Mouse (Mus musculus): Measurements from ENCODE around the gene Fsd2. TPM values are rescaled to one million over a fixed set of nuclear protein-coding genes. Genes with fewer than 3 reads are reported as not detected.

Fsd2 gene
- total and polyA plus RNA-seq, 3 experiments = 0.03 TPM; not detected in 2

DNA sequence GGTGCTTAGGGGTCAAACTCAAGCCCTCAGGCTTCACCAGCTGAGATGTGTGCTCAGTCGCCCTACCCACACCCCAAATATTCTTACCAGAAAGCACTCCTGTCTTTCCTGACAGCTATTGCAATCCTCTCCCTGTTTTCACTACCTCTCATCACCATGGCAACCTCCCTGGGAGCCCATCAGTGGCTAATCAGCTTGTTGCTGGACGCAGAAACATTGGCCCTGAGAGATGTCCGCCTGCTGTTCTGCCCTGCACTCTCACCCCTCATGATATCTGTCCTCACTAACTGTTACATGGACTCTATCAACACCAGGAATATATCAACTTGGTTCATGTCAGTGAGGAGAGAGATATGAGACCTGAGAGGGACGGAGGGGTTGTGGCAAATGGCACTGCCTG is 13.2 kb downstream of the Fsd2 start:
- H3K4me3 ChIP-seq (ENCODE audit: control insufficient read depth in 1 of 2, insufficient read depth in 1 of 2, low read depth in 2 of 2, low read length in 2 of 2) = no peak overlapping the region
- no peak for DNase-seq (ENCODE audit: low read depth, low spot score)
- H3K79me2 ChIP-seq (ENCODE audit: control insufficient read depth, insufficient read depth, low read length, poor library complexity) = no peaks in the 10 kb centered on the region
- H3K36me3 ChIP-seq (ENCODE audit: control insufficient read depth in 1 of 2, insufficient read depth in 2 of 2, low read length in 2 of 2) = no peaks in the 10 kb centered on the region
- H3K9me3 ChIP-seq (replicated peaks; ENCODE audit: insufficient read depth, low read length) = no peaks in the 10 kb centered on the region
- no peak overlapping the region for H3K9ac ChIP-seq (ENCODE audit: control insufficient read depth, low read depth, low read length, poor library complexity, severe bottlenecking)
- TF ChIP-seq POLR2A (IDR thresholded peaks at IDR 0.05; ENCODE audit: control insufficient read depth in 1 of 2, insufficient read depth in 1 of 2, low read depth in 1 of 2, low read length in 2 of 2, poor library complexity in 1 of 2) (no peak), GABPA (IDR thresholded peaks at IDR 0.05; ENCODE audit: low read depth, low read length) (no peak), NELFE (IDR thresholded peaks at IDR 0.05; ENCODE audit: low read depth, low read length) (no peak), ZMIZ1 (IDR thresholded peaks at IDR 0.05; ENCODE audit: low read depth, low read length) (no peak), POLR2AphosphoS5 (IDR thresholded peaks at IDR 0.05; ENCODE audit: borderline replicate concordance, low read depth, low read length) (no peak), GATA1 (IDR thresholded peaks at IDR 0.05; ENCODE audit: low read depth, low read length) (no peak), RAD21 (IDR thresholded peaks at IDR 0.05; ENCODE audit: low read depth, low read length) (no peak), KAT2A (conservative IDR thresholded peaks at IDR 0.05; ENCODE audit: low read depth, low read length) (no peak), TAL1 (IDR thresholded peaks at IDR 0.05; ENCODE audit: low read length) (no peak), NRF1 (IDR thresholded peaks at IDR 0.05; ENCODE audit: insufficient read depth, low read depth, low read length, poor library complexity, severe bottlenecking) (no peak), ELF1 (IDR thresholded peaks at IDR 0.05; ENCODE audit: low read depth, low read length) (no peak), TCF12 (IDR thresholded peaks at IDR 0.05; ENCODE audit: low read depth, low read length) (no peak), MYC (IDR thresholded peaks at IDR 0.05; ENCODE audit: low read depth, low read length) (no peak), MAZ (IDR thresholded peaks at IDR 0.05; ENCODE audit: low read depth, low read length) (no peak), USF2 (IDR thresholded peaks at IDR 0.05; ENCODE audit: borderline replicate concordance in 1 of 2, insufficient read depth in 1 of 2, low read depth in 1 of 2, low read length in 2 of 2) (no peak), ZKSCAN1 (IDR thresholded peaks at IDR 0.05; ENCODE audit: low read depth, low read length) (no peak), MAFK (IDR thresholded peaks at IDR 0.05; ENCODE audit: borderline replicate concordance, low read depth, low read length) (no peak)
- H3K4me1 ChIP-seq (ENCODE audit: control insufficient read depth in 1 of 2, insufficient read depth in 2 of 2, low read length in 2 of 2) = no peaks in the 10 kb centered on the region
- no peak overlapping the region for H3K27ac ChIP-seq (ENCODE audit: control insufficient read depth, low read depth, low read length)
- no peaks in the 10 kb centered on the region; a peak in 2 of 4 replicates for H3K27me3 ChIP-seq (ENCODE audit: control insufficient read depth in 1 of 2, insufficient read depth in 2 of 2, low read length in 2 of 2)

DNA sequence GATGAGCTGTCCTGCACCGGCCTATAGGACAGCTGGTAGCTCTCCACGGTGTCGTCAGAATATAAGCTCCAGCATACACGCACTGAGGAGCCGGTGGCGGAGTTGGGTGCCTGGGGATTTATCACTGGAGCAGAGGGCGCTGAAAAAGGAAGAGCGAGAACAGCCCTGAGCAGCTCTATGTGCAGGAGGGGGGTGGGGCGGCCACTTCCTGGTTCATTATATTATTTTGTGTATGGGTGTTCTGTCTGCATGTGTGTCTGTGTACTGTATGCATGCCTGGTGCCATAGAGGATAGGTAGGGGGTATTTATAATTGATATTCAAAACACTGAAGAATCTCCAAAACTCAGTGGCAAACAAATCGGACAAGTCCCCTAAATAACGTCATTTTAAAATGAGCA is 17.9 kb downstream of the Fsd2 start:
- Histone ChIP-seq H3K9ac (ENCODE audit: control insufficient read depth, low read depth, low read length, poor library complexity, severe bottlenecking) (no peak overlapping the region), H3K4me3 (ENCODE audit: control insufficient read depth in 1 of 2, insufficient read depth in 1 of 2, low read depth in 2 of 2, low read length in 2 of 2) (no peak overlapping the region), H3K27me3 (ENCODE audit: control insufficient read depth in 1 of 2, insufficient read depth in 2 of 2, low read length in 2 of 2) (no peaks in the 10 kb centered on the region), H3K9me3 (replicated peaks; ENCODE audit: insufficient read depth, low read length) (no peaks in the 10 kb centered on the region), H3K4me1 (ENCODE audit: control insufficient read depth in 1 of 2, insufficient read depth in 2 of 2, low read length in 2 of 2) (no peaks in the 10 kb centered on the region), H3K36me3 (ENCODE audit: control insufficient read depth in 1 of 2, insufficient read depth in 2 of 2, low read length in 2 of 2) (no peaks in the 10 kb centered on the region), H3K79me2 (ENCODE audit: control insufficient read depth, insufficient read depth, low read length, poor library complexity) (no peaks in the 10 kb centered on the region), H3K27ac (ENCODE audit: control insufficient read depth, low read depth, low read length) (no peak overlapping the region)
- TF ChIP-seq KAT2A (conservative IDR thresholded peaks at IDR 0.05; ENCODE audit: low read depth, low read length) = no peak
- TF ChIP-seq MAX (IDR thresholded peaks at IDR 0.05; ENCODE audit: low read length) = no peak
- TF ChIP-seq ZC3H11A (IDR thresholded peaks at IDR 0.05; ENCODE audit: low read depth, low read length) = no peak
- DNase-seq (ENCODE audit: low read depth, low spot score) = no peak

Measured in MEL (cell line).